Mouse (Mus musculus) CH12.LX (cell line): ENCODE measurements at regions not wholly inside any gene's neighbourhood (a gene's known extent, or its start where the extent isn't known, plus 50 kb on each side); places are given as distances from the start of the nearest gene placed in this dataset.

Experiments used
- CHD1 ChIP-seq: IDR thresholded peaks from 2 replicates; pipeline ENCODE4 v1.6.1; 2012; ENCODE audit warnings: low read depth, low read length, improper control_type of control experiment, inconsistent platforms
- CHD2 ChIP-seq: IDR thresholded peaks from 2 replicates; pipeline ENCODE4 v1.6.1; 2011; ENCODE audit warnings: low read length, improper control_type of control experiment
- CTCF ChIP-seq, 2 experiments: IDR thresholded peaks in 1 of 2; conservative IDR thresholded peaks in 1 of 2; 2 replicates each; pipeline ENCODE4 v1.5.1; 2011 to 2012; ENCODE audit warnings: low read depth in 2 of 2, low read length in 2 of 2, improper control_type of control experiment in 1 of 2, inconsistent platforms in 1 of 2, mild to moderate bottlenecking in 1 of 2, moderate library complexity in 1 of 2
- EP300 ChIP-seq: IDR thresholded peaks from 2 replicates; pipeline ENCODE4 v1.6.1; 2011; ENCODE audit warnings: low read length, improper control_type of control experiment
- HCFC1 ChIP-seq: IDR thresholded peaks from 2 replicates; pipeline ENCODE4 v1.6.1; 2012; ENCODE audit warnings: low read depth, mild to moderate bottlenecking, inconsistent platforms, low read length, improper control_type of control experiment
- JUND ChIP-seq: conservative IDR thresholded peaks from 2 replicates; pipeline ENCODE4 v1.6.1; 2011; ENCODE audit warnings: low read depth, low read length, improper control_type of control experiment
- POLR2A ChIP-seq: IDR thresholded peaks from 2 replicates; pipeline ENCODE4 v1.6.1; 2011; ENCODE audit warnings: low read depth, mild to moderate bottlenecking, improper control_type of control experiment, low read length
- USF2 ChIP-seq: conservative IDR thresholded peaks from 2 replicates; pipeline ENCODE4 v1.6.1; 2011; ENCODE audit warnings: low read depth, low read length, improper control_type of control experiment
- ZC3H11A ChIP-seq: IDR thresholded peaks from 2 replicates; pipeline ENCODE4 v1.6.1; 2012; ENCODE audit warnings: low read depth, mild to moderate bottlenecking, inconsistent platforms, low read length, improper control_type of control experiment

DNA sequence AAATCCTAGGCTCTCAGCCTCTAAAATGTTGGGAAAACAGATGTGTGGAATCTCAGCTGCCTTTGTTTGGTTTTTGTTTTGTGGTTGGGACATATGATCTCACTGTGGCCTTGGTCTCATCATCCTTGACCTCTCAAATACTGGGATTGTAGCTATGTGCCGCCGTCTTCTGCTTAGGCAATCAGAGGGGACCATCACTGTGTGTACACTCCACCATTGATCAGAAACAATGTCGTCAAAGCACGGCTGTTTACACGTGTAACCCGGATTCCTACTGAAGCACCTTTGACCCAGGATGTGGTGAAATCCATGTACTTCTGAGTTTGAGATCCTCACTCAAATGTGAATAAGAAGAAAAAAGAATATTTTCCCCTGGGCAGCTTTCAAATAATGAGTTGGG lies 68.0 kb upstream of the Nap1l1 start:
- TF ChIP-seq CHD2 (no peak), EP300 (no peak), JUND (no peak), CTCF (conservative IDR thresholded peaks at IDR 0.05 in 1 of 2, IDR thresholded peaks at IDR 0.05 in 1 of 2; ENCODE audit: low read depth in 2 of 2, low read length in 2 of 2) (no peak), ZC3H11A (no peak), USF2 (no peak), POLR2A (no peak), HCFC1 (no peak), CHD1 (no peak)
